Mouse (Mus musculus): ENCODE results near the gene Them7. TPM values are rescaled to one million over a fixed set of nuclear protein-coding genes. Genes with fewer than 3 reads are reported as not detected.
A peak's percentile ranks its signal among the peaks of the same experiment; 100 is the strongest.

The Them7 gene
- polyA plus RNA-seq (2015; fragmentation: Nextera tagmentation; extraction: Ambion mirVana), result 0.21 TPM in 1 of 2 replicates, not detected in the other

GRCm38 (mm10) chr2:105224134-105224986 lies at the start of gene Them7:
Them7 (plus strand) TSS chr2:105224320.
- 0 out of 2 replicates have a peak, but pooled peaks have one; percentile 38 for ATAC-seq (ENCODE audit: insufficient number of reproducible peaks, insufficient read depth, low FRiP score, low TSS enrichment, low read depth)
- Histone ChIP-seq H3K27me3 (peaks cover 49% of the 10 kb centered on the region), H3K4me3 (peak within 1 kb of the TSS; percentile 46), H3K9me3 (no peaks in the 10 kb centered on the region), H3K27ac (no peak within 1 kb of the TSS), H3K4me2 (peak within 1 kb of the TSS; percentile 81), H3K9ac (peak within 1 kb of the TSS; percentile 71), H3K36me3 (no peaks in the 10 kb centered on the region), H3K4me1 (peaks cover 18% of the 10 kb centered on the region)
- under 1% methylated on average over 38 of the region's 38 CpGs for WGBS

GRCm38 (mm10) chr2:105178871-105179270 lies 45.2 kb upstream of the Them7 start:
- H3K4me3 ChIP-seq, result no peak overlapping the region
- no peak overlapping the region for H3K9ac ChIP-seq
- H3K9me3 ChIP-seq, result no peaks in the 10 kb centered on the region
- no peak for ATAC-seq (ENCODE audit: insufficient number of reproducible peaks, insufficient read depth, low FRiP score, low TSS enrichment, low read depth)
- H3K36me3 ChIP-seq, result no peaks in the 10 kb centered on the region
- 88% methylated on average over 12 of the region's 12 CpGs for WGBS
- no peaks in the 10 kb centered on the region for H3K4me1 ChIP-seq
- no peaks in the 10 kb centered on the region; the same call in 1 of the 2 replicates for H3K27me3 ChIP-seq
- no peak overlapping the region for H3K4me2 ChIP-seq
- no peak overlapping the region for H3K27ac ChIP-seq

GRCm38 (mm10) chr2:105182501-105182900 lies 41.6 kb upstream of the Them7 start:
- ATAC-seq (ENCODE audit: insufficient number of reproducible peaks, insufficient read depth, low FRiP score, low TSS enrichment, low read depth), result no peak
- H3K27ac ChIP-seq, result no peak overlapping the region
- no peaks in the 10 kb centered on the region for H3K36me3 ChIP-seq
- H3K9ac ChIP-seq, result no peak overlapping the region
- no peaks in the 10 kb centered on the region for H3K9me3 ChIP-seq
- no peaks in the 10 kb centered on the region for H3K27me3 ChIP-seq
- no peaks in the 10 kb centered on the region for H3K4me1 ChIP-seq
- WGBS, result 40% methylated on average over 6 of the region's 6 CpGs
- no peak overlapping the region for H3K4me2 ChIP-seq
- no peak overlapping the region for H3K4me3 ChIP-seq

- WGBS, result 86% methylated on average over 3 of the region's 3 CpGs
- Histone ChIP-seq H3K9me3 (no peaks in the 10 kb centered on the region), H3K4me2 (no peak overlapping the region), H3K9ac (no peak overlapping the region), H3K27ac (no peak overlapping the region), H3K27me3 (no peaks in the 10 kb centered on the region), H3K4me1 (no peaks in the 10 kb centered on the region), H3K4me3 (no peak overlapping the region), H3K36me3 (no peaks in the 10 kb centered on the region)
- no peak for ATAC-seq (ENCODE audit: insufficient number of reproducible peaks, insufficient read depth, low FRiP score, low TSS enrichment, low read depth)
These were observed 39.0 kb upstream of the Them7 start for GRCm38 (mm10) chr2:105185140-105185539.

GRCm38 (mm10) chr2:105185768-105186529 lies 38.2 kb upstream of the Them7 start:
- Histone ChIP-seq H3K27me3 (no peaks in the 10 kb centered on the region), H3K36me3 (no peaks in the 10 kb centered on the region), H3K27ac (no peak overlapping the region), H3K9me3 (no peaks in the 10 kb centered on the region), H3K9ac (no peak overlapping the region), H3K4me1 (no peaks in the 10 kb centered on the region), H3K4me3 (no peak overlapping the region), H3K4me2 (no peak overlapping the region)
- ATAC-seq (ENCODE audit: insufficient number of reproducible peaks, insufficient read depth, low FRiP score, low TSS enrichment, low read depth), result no peak
- 78% methylated on average over 13 of the region's 13 CpGs for WGBS

- Histone ChIP-seq H3K4me3 (no peak overlapping the region), H3K36me3 (no peaks in the 10 kb centered on the region), H3K9ac (no peak overlapping the region), H3K27ac (no peak overlapping the region), H3K4me1 (no peaks in the 10 kb centered on the region), H3K27me3 (no peaks in the 10 kb centered on the region), H3K9me3 (no peaks in the 10 kb centered on the region), H3K4me2 (no peak overlapping the region)
- no peak for ATAC-seq (ENCODE audit: insufficient number of reproducible peaks, insufficient read depth, low FRiP score, low TSS enrichment, low read depth)
- WGBS, result 65% methylated on average over 5 of the region's 5 CpGs
These were observed 37.5 kb upstream of the Them7 start for GRCm38 (mm10) chr2:105186591-105186990.

GRCm38 (mm10) chr2:105188182-105188581 lies 35.9 kb upstream of the Them7 start:
- Histone ChIP-seq H3K36me3 (no peaks in the 10 kb centered on the region), H3K27ac (no peak overlapping the region), H3K4me3 (no peak overlapping the region), H3K27me3 (no peaks in the 10 kb centered on the region), H3K4me1 (no peaks in the 10 kb centered on the region), H3K9ac (no peak overlapping the region), H3K9me3 (no peaks in the 10 kb centered on the region), H3K4me2 (no peak overlapping the region)
- 74% methylated on average over 10 of the region's 10 CpGs for WGBS
- ATAC-seq (ENCODE audit: insufficient number of reproducible peaks, insufficient read depth, low FRiP score, low TSS enrichment, low read depth), result no peak

GRCm38 (mm10) chr2:105189352-105189751 lies 34.8 kb upstream of the Them7 start:
- H3K4me2 ChIP-seq, result no peak overlapping the region
- no peaks in the 10 kb centered on the region for H3K36me3 ChIP-seq
- no peak overlapping the region for H3K9ac ChIP-seq
- H3K4me3 ChIP-seq, result no peak overlapping the region
- H3K4me1 ChIP-seq, result no peaks in the 10 kb centered on the region
- H3K27me3 ChIP-seq, result no peaks in the 10 kb centered on the region
- no peaks in the 10 kb centered on the region for H3K9me3 ChIP-seq
- no peak for ATAC-seq (ENCODE audit: insufficient number of reproducible peaks, insufficient read depth, low FRiP score, low TSS enrichment, low read depth)
- 27% methylated on average over 5 of the region's 5 CpGs for WGBS
- no peak overlapping the region for H3K27ac ChIP-seq

GRCm38 (mm10) chr2:105200152-105200551 lies 24.0 kb upstream of the Them7 start:
- Histone ChIP-seq H3K27ac (no peak overlapping the region), H3K4me3 (no peak overlapping the region)
- 22% methylated on average over 8 of the region's 8 CpGs for WGBS

GRCm38 (mm10) chr2:105206563-105207174 lies 17.5 kb upstream of the Them7 start:
- no peaks in the 10 kb centered on the region for H3K9me3 ChIP-seq
- 77% methylated on average over 9 of the region's 9 CpGs for WGBS
- no peak overlapping the region for H3K27ac ChIP-seq
- H3K4me1 ChIP-seq, result no peaks in the 10 kb centered on the region
- H3K4me3 ChIP-seq, result no peak overlapping the region
- H3K4me2 ChIP-seq, result no peak overlapping the region
- no peak overlapping the region for H3K9ac ChIP-seq
- no peaks in the 10 kb centered on the region for H3K27me3 ChIP-seq
- ATAC-seq (ENCODE audit: insufficient number of reproducible peaks, insufficient read depth, low FRiP score, low TSS enrichment, low read depth), result no peak
- no peaks in the 10 kb centered on the region for H3K36me3 ChIP-seq

More at GRCm38 (mm10) chr2:105200152-105200551, 24.0 kb upstream of the Them7 start:
- ATAC-seq (ENCODE audit: insufficient number of reproducible peaks, insufficient read depth, low FRiP score, low TSS enrichment, low read depth), result no peak
- Histone ChIP-seq H3K36me3 (no peaks in the 10 kb centered on the region), H3K27me3 (no peaks in the 10 kb centered on the region), H3K4me2 (no peak overlapping the region), H3K4me1 (no peaks in the 10 kb centered on the region), H3K9ac (no peak overlapping the region), H3K9me3 (no peaks in the 10 kb centered on the region)

GRCm38 (mm10) chr2:105212839-105213238 lies 11.3 kb upstream of the Them7 start:
- Histone ChIP-seq H3K4me3 (no peak overlapping the region), H3K27ac (no peak overlapping the region), H3K4me1 (0 out of 2 replicates have a peak, but pooled peaks cover 4% of the 10 kb centered on the region), H3K27me3 (peaks cover 8% of the 10 kb centered on the region), H3K9ac (no peak overlapping the region), H3K9me3 (no peaks in the 10 kb centered on the region), H3K36me3 (no peaks in the 10 kb centered on the region), H3K4me2 (no peak overlapping the region)
- 64% methylated on average over 7 of the region's 7 CpGs for WGBS
- no peak for ATAC-seq (ENCODE audit: insufficient number of reproducible peaks, insufficient read depth, low FRiP score, low TSS enrichment, low read depth)
